Mouse (Mus musculus): ENCODE measurements around the gene Klk12. TPM values are rescaled to one million over a fixed set of nuclear protein-coding genes. Genes with fewer than 3 reads are reported as not detected.

Klk12 gene
- total RNA-seq (2023): not detected

DNA sequence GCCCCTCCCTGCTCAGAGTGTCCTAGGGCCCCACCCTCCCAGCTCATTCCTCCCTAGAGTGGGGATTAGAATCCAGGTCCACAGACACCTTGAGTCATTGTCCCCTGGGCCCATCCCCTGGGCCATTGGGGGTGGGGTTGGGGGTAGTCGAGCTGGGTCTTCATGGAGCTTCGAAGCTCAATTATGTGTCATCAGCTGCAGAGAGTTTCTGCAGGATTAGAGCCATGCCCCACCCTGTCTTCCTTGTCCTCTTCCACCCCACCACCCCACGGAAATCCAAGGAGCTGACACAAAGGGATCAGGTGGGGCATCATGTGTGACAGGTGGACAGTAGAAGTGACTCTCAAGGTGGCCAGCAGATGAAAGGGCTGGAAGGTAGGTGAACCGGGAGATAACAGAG, at the start of gene Klk12:
Gene Klk12 (plus strand): TSS at position 301 of the 400 bp plus-strand sequence.

DNA sequence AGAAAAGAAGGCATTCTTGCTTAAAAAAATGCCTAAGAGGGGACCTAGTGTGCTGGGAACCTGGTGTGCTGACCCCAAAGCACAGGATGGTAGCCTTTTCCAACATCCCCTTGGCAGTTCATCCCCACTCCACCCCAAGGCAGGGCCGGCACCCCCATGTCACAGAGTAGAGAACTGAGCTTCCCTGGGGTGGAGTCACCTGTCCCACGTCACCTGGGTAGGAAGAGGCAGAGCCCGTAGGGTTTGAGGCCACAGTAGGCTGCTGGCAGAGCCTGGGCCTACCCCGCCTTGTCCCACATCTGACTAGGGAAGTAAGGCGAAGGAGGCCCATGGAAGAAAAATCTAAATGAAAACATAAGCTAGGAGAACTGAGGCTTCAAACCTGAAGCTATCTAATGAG, 5.7 kb downstream of the Klk12 start, which contains the start of gene Klk11:
Gene Klk11 (plus strand): TSS at position 241 of the 400 bp plus-strand sequence.

DNA sequence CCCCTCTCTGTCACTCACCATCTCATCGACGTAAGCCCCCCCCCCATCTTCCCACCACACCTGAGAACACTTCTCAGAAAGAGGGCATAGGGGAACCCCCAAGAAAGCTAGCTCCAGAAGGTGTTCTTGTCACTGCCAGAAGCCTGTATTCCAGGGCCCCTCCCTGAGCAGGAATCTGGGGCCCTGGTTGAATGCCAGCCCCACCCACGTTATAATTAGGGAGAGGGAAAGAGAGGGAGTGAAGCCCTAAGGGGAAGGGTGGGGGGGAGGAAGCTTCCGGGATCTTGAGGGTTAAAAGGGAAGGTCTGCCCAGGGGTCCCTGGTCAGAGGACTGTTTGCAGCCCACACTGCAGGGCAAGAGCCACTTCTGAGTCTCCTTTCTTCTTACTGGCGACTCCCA, 12.0 kb downstream of the Klk12 start, which contains the start of gene Klk10:
Gene Klk10 (plus strand): TSS at position 290 of the 400 bp plus-strand sequence.

GRCm38 (mm10) chr7:43791591-43791990, 22.9 kb downstream of the Klk12 start, which contains the start of gene Klk9:
TSS of gene Klk9 (plus strand) at chr7:43791891.

GRCm38 (mm10) chr7:43797333-43797769, 28.7 kb downstream of the Klk12 start, which contains the start of gene Klk8:
TSS of gene Klk8 (plus strand) at chr7:43797577.

DNA sequence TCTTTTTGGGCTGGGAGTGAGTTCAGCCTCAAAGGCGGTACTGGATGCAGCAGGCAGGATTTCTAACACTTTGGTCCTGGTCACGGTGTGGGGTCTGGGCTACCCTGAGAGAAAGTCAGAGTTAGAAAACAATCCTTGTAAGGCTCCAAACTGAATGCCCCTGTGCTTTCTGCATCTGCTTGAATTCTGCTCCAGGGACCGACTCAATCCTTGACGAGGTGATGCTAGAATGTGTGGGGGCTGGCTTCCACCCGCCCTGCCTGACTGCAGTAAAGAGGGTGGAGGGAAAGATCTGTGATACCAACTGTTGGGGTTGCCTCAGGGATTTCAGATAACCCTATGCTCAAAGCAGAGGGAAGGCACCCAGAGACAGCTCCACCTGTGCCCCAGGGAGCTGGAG, 42.3 kb downstream of the Klk12 start, which contains the start of gene Klk7:
Gene Klk7 (plus strand): TSS at position 301 of the 400 bp plus-strand sequence.

Other genes with a start within 250 kb of the Klk12 start
- gene Cd33, start 224.5 kb upstream of the Klk12 start, total RNA-seq (2023): 1.2 TPM
- gene Zfp658, start 206.6 kb upstream of the Klk12 start, total RNA-seq (2023): 7.1 TPM
- gene Zfp719, start 189.3 kb upstream of the Klk12 start, total RNA-seq (2023): 10.3 TPM
- not detected for gene Zfp819, start 161.7 kb upstream of the Klk12 start, total RNA-seq (2023)
- gene Ceacam18, start 134.2 kb upstream of the Klk12 start, total RNA-seq (2023): not detected
- 2.2 TPM for gene Siglece, start 108.7 kb upstream of the Klk12 start, total RNA-seq (2023)
- gene Ctu1, start 96.9 kb upstream of the Klk12 start, total RNA-seq (2023): 9.4 TPM
- gene Klk14, start 78.5 kb upstream of the Klk12 start, total RNA-seq (2023): not detected
- not detected for gene Klk13, start 56.3 kb upstream of the Klk12 start, total RNA-seq (2023)
- not detected for gene Klk11, start 5.7 kb downstream of the Klk12 start, total RNA-seq (2023)
- gene Klk10, start 12.1 kb downstream of the Klk12 start, total RNA-seq (2023): not detected
- gene Klk9, start 23.0 kb downstream of the Klk12 start, total RNA-seq (2023): not detected
- 123 TPM for gene Klk8, start 28.7 kb downstream of the Klk12 start, total RNA-seq (2023)
- 0.41 TPM for gene Klk7, start 42.4 kb downstream of the Klk12 start, total RNA-seq (2023)
- gene Klk6, start 55.6 kb downstream of the Klk12 start, total RNA-seq (2023): not detected
- gene Klk5, start 73.1 kb downstream of the Klk12 start, total RNA-seq (2023): not detected
- not detected for gene Klk4, start 112.3 kb downstream of the Klk12 start, total RNA-seq (2023)
- gene Klk15, start 164.8 kb downstream of the Klk12 start, total RNA-seq (2023): not detected
- gene Klk1b8, start 181.8 kb downstream of the Klk12 start, total RNA-seq (2023): not detected
- gene Klk1b1, start 197.9 kb downstream of the Klk12 start, total RNA-seq (2023): not detected
- gene Klk1b9, start 207.2 kb downstream of the Klk12 start, total RNA-seq (2023): not detected
- gene Klk1b11, start 227.0 kb downstream of the Klk12 start, total RNA-seq (2023): not detected
- not detected for gene Klk1b26, start 243.3 kb downstream of the Klk12 start, total RNA-seq (2023)